Mouse (Mus musculus): ENCODE measurements around the gene Gal3st3.

DNA sequence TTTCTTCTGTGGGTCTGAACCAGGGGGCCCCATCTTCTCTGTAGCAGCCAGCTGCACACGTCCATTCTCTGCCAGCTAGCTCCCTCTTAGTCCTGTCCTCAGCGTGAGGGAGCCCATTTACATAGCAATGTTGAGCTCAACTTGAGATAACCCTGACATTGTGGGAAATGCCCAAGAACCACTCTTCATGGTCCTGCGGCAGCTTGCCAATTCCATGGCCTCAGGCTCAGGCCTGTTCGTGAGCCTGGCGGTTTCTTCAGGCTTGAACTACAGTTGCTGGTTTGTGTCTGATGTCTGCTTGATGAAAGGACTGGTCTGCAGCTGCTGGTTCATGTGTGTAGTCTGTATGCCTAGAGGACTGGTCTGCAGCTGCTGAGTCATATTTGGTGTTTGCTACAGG lies 36.6 kb downstream of the Gal3st3 start:
- TF ChIP-seq GATA1 (IDR thresholded peaks at IDR 0.05; ENCODE audit: low read length) (no peak), TAL1 (IDR thresholded peaks at IDR 0.05; ENCODE audit: low read length) (no peak)
